Mouse (Mus musculus) embryo, embryonic 11 days (tissue): ENCODE measurements around the gene Cpe.
A peak's percentile ranks its signal among the peaks of the same experiment; 100 is the strongest.

ENCODE experiments used
- DNase-seq: peaks from one replicate; pipeline ENCODE4 v3.0.0-alpha.2; 2015

The Cpe gene

GRCm38 (mm10) chr8:64692651-64693201 lies at the start of gene Cpe:
TSS of gene Cpe (minus strand) at chr8:64693054.
- DNase-seq = peak; percentile 94

- no peak for DNase-seq
Measured at GRCm38 (mm10) chr8:64740547-64741211, 47.8 kb upstream of the Cpe start.

GRCm38 (mm10) chr8:64738916-64739315 lies 46.1 kb upstream of the Cpe start:
- DNase-seq = no peak

- DNase-seq = no peak
Measured at GRCm38 (mm10) chr8:64736767-64737323, 44.0 kb upstream of the Cpe start.

- no peak for DNase-seq
Measured at GRCm38 (mm10) chr8:64735161-64735560, 42.3 kb upstream of the Cpe start.

GRCm38 (mm10) chr8:64733271-64733943 lies 40.6 kb upstream of the Cpe start, which contains the start of gene Msmo1:
TSS of gene Msmo1 (minus strand) at chr8:64733792.
- peak; percentile 100 for DNase-seq

GRCm38 (mm10) chr8:64732596-64732995 lies 39.7 kb upstream of the Cpe start:
- no peak for DNase-seq

GRCm38 (mm10) chr8:64728156-64728555 lies 35.3 kb upstream of the Cpe start:
- no peak for DNase-seq

GRCm38 (mm10) chr8:64726190-64726695 lies 33.4 kb upstream of the Cpe start:
- no peak for DNase-seq

- DNase-seq = no peak
Measured at GRCm38 (mm10) chr8:64723206-64723605, 30.4 kb upstream of the Cpe start.

- DNase-seq = no peak
Measured at GRCm38 (mm10) chr8:64717868-64718267, 25.0 kb upstream of the Cpe start.

GRCm38 (mm10) chr8:64712499-64712898 lies 19.6 kb upstream of the Cpe start:
- DNase-seq = no peak

- no peak for DNase-seq
Measured at GRCm38 (mm10) chr8:64711544-64711943, 18.7 kb upstream of the Cpe start.

GRCm38 (mm10) chr8:64707481-64707880 lies 14.6 kb upstream of the Cpe start:
- DNase-seq = no peak

GRCm38 (mm10) chr8:64703191-64703590 lies 10.3 kb upstream of the Cpe start:
- no peak for DNase-seq

GRCm38 (mm10) chr8:64691591-64692401 lies 1.1 kb downstream of the Cpe start:
- peak; percentile 17 for DNase-seq

GRCm38 (mm10) chr8:64690845-64691244 lies 2.0 kb downstream of the Cpe start:
- DNase-seq = no peak

- no peak for DNase-seq
Measured at GRCm38 (mm10) chr8:64690306-64690705, 2.5 kb downstream of the Cpe start.

GRCm38 (mm10) chr8:64688741-64689140 lies 4.1 kb downstream of the Cpe start:
- DNase-seq = no peak

GRCm38 (mm10) chr8:64688161-64688560 lies 4.7 kb downstream of the Cpe start:
- DNase-seq = no peak

- no peak for DNase-seq
Measured at GRCm38 (mm10) chr8:64682501-64682900, 10.4 kb downstream of the Cpe start.

GRCm38 (mm10) chr8:64676381-64676780 lies 16.5 kb downstream of the Cpe start:
- DNase-seq = no peak
